Mouse (Mus musculus): Measurements from ENCODE around the gene Eif4enif1. TPM values are rescaled to one million over a fixed set of nuclear protein-coding genes. Genes with fewer than 3 reads are reported as not detected.

The Eif4enif1 gene
- total and polyA plus RNA-seq, 3 experiments: 52.7 to 139 (median 121) TPM

- H3K4me3 ChIP-seq (ENCODE audit: low read depth, low read length): peak overlapping the region; percentile 93
- no peak for TF ChIP-seq GATA2 (IDR thresholded peaks at IDR 0.05; ENCODE audit: borderline replicate concordance, low read depth, low read length)
- TF ChIP-seq TAL1 (conservative IDR thresholded peaks at IDR 0.05; ENCODE audit: low read depth, low read length): no peak
- no peak for TF ChIP-seq POLR2AphosphoS5 (IDR thresholded peaks at IDR 0.05; ENCODE audit: insufficient replicate concordance, low read depth, low read length)
- no peak for TF ChIP-seq CTCF (IDR thresholded peaks at IDR 0.05; ENCODE audit: low read depth, low read length)
- no peak for TF ChIP-seq GATA1 (IDR thresholded peaks at IDR 0.05; ENCODE audit: borderline replicate concordance, low read length)
- peak; percentile 91 for DNase-seq (ENCODE audit: low spot score)
- H3K9me3 ChIP-seq (replicated peaks): no peaks in the 10 kb centered on the region
- H3K4me1 ChIP-seq (ENCODE audit: insufficient read depth, low read depth, low read length): peaks cover 60% of the 10 kb centered on the region
- no peaks in the 10 kb centered on the region for H3K27me3 ChIP-seq (ENCODE audit: insufficient read depth, low read length)
- peak; percentile 36 for ATAC-seq (ENCODE audit: extremely low read depth, insufficient number of reproducible peaks, low FRiP score, poor library complexity, severe bottlenecking)
- H3K36me3 ChIP-seq (replicated peaks): peaks cover 37% of the 10 kb centered on the region
Observed at GRCm38 (mm10) chr11:3289302-3289802, 87.2 kb downstream of the Eif4enif1 start.

- Histone ChIP-seq H3K9me3 (replicated peaks) (no peaks in the 10 kb centered on the region), H3K4me3 (ENCODE audit: low read depth, low read length) (peak overlapping the region; percentile 93), H3K36me3 (replicated peaks) (peaks cover 42% of the 10 kb centered on the region), H3K4me1 (ENCODE audit: insufficient read depth, low read depth, low read length) (peaks cover 66% of the 10 kb centered on the region), H3K27me3 (ENCODE audit: insufficient read depth, low read length) (no peaks in the 10 kb centered on the region)
- DNase-seq (ENCODE audit: low spot score) (peak; percentile 83), ATAC-seq (ENCODE audit: extremely low read depth, insufficient number of reproducible peaks, low FRiP score, poor library complexity, severe bottlenecking) (no peak)
- peak; percentile 49 for TF ChIP-seq CTCF (IDR thresholded peaks at IDR 0.05; ENCODE audit: low read depth, low read length)
- no peak for TF ChIP-seq POLR2AphosphoS5 (IDR thresholded peaks at IDR 0.05; ENCODE audit: insufficient replicate concordance, low read depth, low read length)
Observed at GRCm38 (mm10) chr11:3289803-3290639, 87.8 kb downstream of the Eif4enif1 start.

- Histone ChIP-seq H3K4me3 (ENCODE audit: low read depth, low read length) (peak overlapping the region; percentile 93), H3K9me3 (replicated peaks) (no peaks in the 10 kb centered on the region), H3K27me3 (ENCODE audit: insufficient read depth, low read length) (no peaks in the 10 kb centered on the region), H3K36me3 (replicated peaks) (peaks cover 49% of the 10 kb centered on the region), H3K4me1 (ENCODE audit: insufficient read depth, low read depth, low read length) (peaks cover 74% of the 10 kb centered on the region)
- ATAC-seq (ENCODE audit: extremely low read depth, insufficient number of reproducible peaks, low FRiP score, poor library complexity, severe bottlenecking): no peak
- TF ChIP-seq GATA1 (IDR thresholded peaks at IDR 0.05; ENCODE audit: borderline replicate concordance, low read length) (no peak), POLR2AphosphoS5 (IDR thresholded peaks at IDR 0.05; ENCODE audit: insufficient replicate concordance, low read depth, low read length) (no peak; the same call in 1 of the 2 replicates), TAL1 (conservative IDR thresholded peaks at IDR 0.05; ENCODE audit: low read depth, low read length) (no peak), CTCF (IDR thresholded peaks at IDR 0.05; ENCODE audit: low read depth, low read length) (no peak), GATA2 (IDR thresholded peaks at IDR 0.05; ENCODE audit: borderline replicate concordance, low read depth, low read length) (no peak)
- DNase-seq (ENCODE audit: low spot score): no peak
Observed at GRCm38 (mm10) chr11:3290640-3291310, 88.6 kb downstream of the Eif4enif1 start.

GRCm38 (mm10) chr11:3291311-3292061 lies 89.3 kb downstream of the Eif4enif1 start:
- no peaks in the 10 kb centered on the region for H3K9me3 ChIP-seq (replicated peaks)
- H3K4me1 ChIP-seq (ENCODE audit: insufficient read depth, low read depth, low read length): peaks cover 78% of the 10 kb centered on the region
- ATAC-seq (ENCODE audit: extremely low read depth, insufficient number of reproducible peaks, low FRiP score, poor library complexity, severe bottlenecking) (no peak), DNase-seq (ENCODE audit: low spot score) (no peak)
- peak overlapping the region; percentile 93 for H3K4me3 ChIP-seq (ENCODE audit: low read depth, low read length)
- no peaks in the 10 kb centered on the region for H3K27me3 ChIP-seq (ENCODE audit: insufficient read depth, low read length)
- TF ChIP-seq CTCF (IDR thresholded peaks at IDR 0.05; ENCODE audit: low read depth, low read length): no peak
- TF ChIP-seq TAL1 (conservative IDR thresholded peaks at IDR 0.05; ENCODE audit: low read depth, low read length): no peak
- TF ChIP-seq POLR2AphosphoS5 (IDR thresholded peaks at IDR 0.05; ENCODE audit: insufficient replicate concordance, low read depth, low read length): no peak
- no peak for TF ChIP-seq GATA1 (IDR thresholded peaks at IDR 0.05; ENCODE audit: borderline replicate concordance, low read length)
- H3K36me3 ChIP-seq (replicated peaks): peaks cover 56% of the 10 kb centered on the region

GRCm38 (mm10) chr11:3292062-3292421 lies 89.8 kb downstream of the Eif4enif1 start:
- no peaks in the 10 kb centered on the region for H3K9me3 ChIP-seq (replicated peaks)
- H3K4me3 ChIP-seq (ENCODE audit: low read depth, low read length): peak overlapping the region; percentile 93
- DNase-seq (ENCODE audit: low spot score) (peak; percentile 79), ATAC-seq (ENCODE audit: extremely low read depth, insufficient number of reproducible peaks, low FRiP score, poor library complexity, severe bottlenecking) (peak; percentile 51)
- peaks cover 82% of the 10 kb centered on the region for H3K4me1 ChIP-seq (ENCODE audit: insufficient read depth, low read depth, low read length)
- TF ChIP-seq POLR2AphosphoS5 (IDR thresholded peaks at IDR 0.05; ENCODE audit: insufficient replicate concordance, low read depth, low read length) (no peak), TAL1 (conservative IDR thresholded peaks at IDR 0.05; ENCODE audit: low read depth, low read length) (no peak), GATA2 (IDR thresholded peaks at IDR 0.05; ENCODE audit: borderline replicate concordance, low read depth, low read length) (no peak), GATA1 (IDR thresholded peaks at IDR 0.05; ENCODE audit: borderline replicate concordance, low read length) (no peak), CTCF (IDR thresholded peaks at IDR 0.05; ENCODE audit: low read depth, low read length) (no peak)
- peaks cover 61% of the 10 kb centered on the region for H3K36me3 ChIP-seq (replicated peaks)
- H3K27me3 ChIP-seq (ENCODE audit: insufficient read depth, low read length): no peaks in the 10 kb centered on the region

Measured in G1E (cell line).